ENCODE assay signal across 25 mouse cellular contexts in genomic region chr11:35336558-35336957, GRCm38 (mm10).
DNase-seq lines count a peak whose midpoint lies in the region; ATAC-seq and TF ChIP-seq lines count a peak whose summit lies in the region.
"Had no signal": no experiment of that assay in that cellular context is flagged by ENCODE, and none has a peak within 500 bp of the region (broad histone marks: within the 10 kb centered on the region; RNA-seq: fewer than 3 reads in every experiment).

No protein-coding gene starts in this region.

- H3K27ac ChIP-seq in layer of hippocampus, adult 2 months, result peak overlapping the region; percentile 89
- H3K27ac ChIP-seq: embryonic facial prominence, embryonic 15.5 days; heart, adult 2 months; hindbrain, embryonic 14.5 days; intestine, embryonic 15.5 days; limb, embryonic 13.5 days; liver, embryonic 13.5 days; midbrain, embryonic 12.5 days had no signal

- no peak for DNase-seq in layer of hippocampus, adult 2 months (ENCODE audit: low spot score in 2 of 2)
- no peak for DNase-seq in layer of hippocampus, postnatal 25 days (ENCODE audit: extremely low spot score in 1 of 2, low spot score in 1 of 2)
- DNase-seq in brain, adult 2 months (ENCODE audit: low read depth, low spot score), result peak; percentile 97
- DNase-seq in cerebellum, adult 11-12 months, result peak; percentile 88
- DNase-seq in cerebellum, postnatal 10 days, result peak; percentile 86 to 88
- DNase-seq in T-cell, adult 2 months (ENCODE audit: low spot score), result no peak
- DNase-seq: adrenal gland, postnatal 25 days; gastrocnemius, postnatal 36 days; heart, adult 2 months; kidney, adult 9 months; kidney, postnatal 14 days; layer of hippocampus, postnatal 36 days; liver, embryonic 13.5 days; lung, adult 2 months; lung, postnatal 14 days; right cerebral cortex, postnatal 14 days; thymus, postnatal 14 days had no signal

- H3K4me3 ChIP-seq in layer of hippocampus, adult 2 months, result no peak overlapping the region
- H3K4me3 ChIP-seq: embryonic facial prominence, embryonic 15.5 days; heart, adult 2 months; intestine, embryonic 15.5 days; limb, embryonic 13.5 days; liver, embryonic 13.5 days; midbrain, embryonic 12.5 days had no signal

- no peak for TF ChIP-seq CTCF in layer of hippocampus, adult 2 months (conservative IDR thresholded peaks at IDR 0.05)

- ATAC-seq in megakaryocyte-erythroid progenitor cell, adult 5-6 weeks (replicated peaks; ENCODE audit: low FRiP score, low TSS enrichment, poor library complexity, severe bottlenecking), result no peak
- ATAC-seq: CD4-positive, CD25-positive, alpha-beta regulatory T cell, adult 4 months; forebrain, embryonic 16.5 days; intestine, embryonic 15.5 days had no signal

Comparison
In these comparisons a context has a peak if more than half of its experiments do, and no peak if none do; other contexts are left out.
1. DNase-seq: peak in brain, adult 2 months (single experiment), cerebellum, adult 11-12 months (single experiment) and cerebellum, postnatal 10 days (2 of 2); none in layer of hippocampus, adult 2 months (0 of 2), layer of hippocampus, postnatal 25 days (0 of 2) and T-cell, adult 2 months (single experiment).